Mouse (Mus musculus) WW6 (cell line): Measurements from ENCODE around the gene Dlx2.

ENCODE experiments used
- DNase-seq: peaks from one replicate; pipeline ENCODE4 v3.0.0-alpha.2; 2013; ENCODE audit warnings: low read depth, low spot score

Gene Dlx2

DNA sequence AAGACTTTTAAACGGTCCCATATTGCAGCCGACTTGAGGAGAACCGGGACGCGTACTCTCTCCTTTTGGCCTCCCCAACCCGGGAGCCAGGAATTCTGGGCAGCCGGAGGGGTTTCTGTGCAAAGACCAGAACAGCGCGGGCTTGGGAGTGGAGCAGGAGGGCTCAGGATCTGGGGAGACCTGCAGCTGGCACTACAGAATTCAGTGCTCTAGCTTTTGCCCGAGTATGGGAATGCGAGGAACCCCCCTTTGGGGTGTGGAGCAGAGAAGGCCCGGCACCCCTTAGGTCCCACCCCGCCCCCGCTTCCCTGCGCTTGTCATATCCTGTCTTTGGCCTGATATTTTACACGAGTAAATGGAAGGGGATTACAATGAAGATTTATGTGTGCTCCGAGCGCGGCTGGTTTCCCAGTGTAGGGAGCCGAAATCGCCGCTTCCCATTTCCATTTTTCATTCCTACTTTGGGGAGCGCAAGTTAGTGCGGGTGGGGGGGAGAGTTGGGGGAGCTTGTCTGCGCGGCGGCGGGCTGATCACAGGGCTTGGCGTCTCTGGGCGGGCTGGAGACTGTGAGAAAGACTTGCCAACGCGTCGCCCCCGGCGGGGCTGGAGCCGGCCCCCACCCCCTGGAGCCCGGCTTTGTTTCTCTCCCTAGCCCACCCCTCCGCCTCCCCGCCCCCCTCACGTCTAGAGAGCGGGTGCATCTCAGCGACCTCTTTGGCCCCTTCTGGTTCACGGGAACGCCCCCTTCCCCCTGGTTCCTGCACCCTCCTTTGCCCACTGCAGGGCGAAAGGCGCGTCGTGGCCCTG, 5.7 kb downstream of the Dlx2 start:
- DNase-seq = no peak

DNA sequence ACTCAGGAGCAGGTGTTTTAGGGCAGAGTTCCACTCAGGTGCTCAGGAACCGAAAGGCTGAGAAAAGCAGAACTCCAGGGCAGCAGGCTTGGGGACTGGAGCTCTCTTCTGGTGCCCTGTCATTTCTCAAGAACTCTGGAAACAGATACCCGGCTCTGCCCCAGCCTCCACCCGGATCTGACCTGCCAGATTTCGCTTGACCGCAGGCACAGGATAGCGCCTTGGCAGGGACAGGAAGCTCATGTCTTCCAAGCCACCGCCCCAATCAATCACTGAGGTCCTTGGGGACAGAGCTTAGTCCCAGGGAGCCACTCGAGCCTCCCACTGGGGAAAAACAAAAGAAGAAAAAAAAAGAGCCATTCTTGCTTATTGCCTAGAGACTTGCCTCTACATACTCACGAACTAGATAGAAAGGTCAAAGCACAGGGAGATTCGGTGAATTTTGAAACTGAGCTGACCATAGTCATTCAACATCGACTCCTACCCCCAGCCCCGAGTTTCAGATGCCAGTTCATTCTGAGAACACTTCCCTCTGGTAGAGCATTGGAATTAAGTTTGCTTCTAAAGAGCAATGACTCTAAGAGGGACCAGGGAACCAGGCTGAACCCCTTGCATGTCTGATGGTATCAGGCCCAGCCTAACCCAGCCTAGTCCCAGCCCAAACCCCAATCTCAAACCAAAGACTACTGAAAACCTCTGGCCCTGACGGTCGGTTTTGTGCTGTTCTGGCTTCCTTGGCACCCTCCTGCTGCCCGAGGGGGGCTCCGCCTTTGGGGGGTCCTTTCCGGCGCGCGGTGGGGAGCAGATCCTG, 12.1 kb downstream of the Dlx2 start:
- no peak for DNase-seq

DNA sequence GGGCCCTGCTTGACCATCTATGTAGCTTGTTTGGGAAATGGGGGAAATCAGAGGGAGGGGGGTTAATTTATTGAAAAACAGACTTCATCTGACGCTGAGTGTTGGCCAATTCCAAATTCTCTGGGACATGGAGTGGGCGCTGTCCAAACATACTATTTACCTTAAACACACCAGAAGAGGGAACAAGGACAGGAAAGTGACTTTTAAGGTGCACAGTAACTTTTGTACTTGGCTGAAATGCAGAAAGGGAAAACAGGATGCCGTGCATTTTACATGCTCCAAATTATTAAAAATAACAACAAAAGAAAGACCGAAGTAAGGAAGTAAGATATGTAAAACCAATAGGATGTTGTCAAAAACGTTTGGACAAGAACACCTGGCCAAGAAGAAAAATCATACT, 13.5 kb downstream of the Dlx2 start:
- DNase-seq = no peak

DNA sequence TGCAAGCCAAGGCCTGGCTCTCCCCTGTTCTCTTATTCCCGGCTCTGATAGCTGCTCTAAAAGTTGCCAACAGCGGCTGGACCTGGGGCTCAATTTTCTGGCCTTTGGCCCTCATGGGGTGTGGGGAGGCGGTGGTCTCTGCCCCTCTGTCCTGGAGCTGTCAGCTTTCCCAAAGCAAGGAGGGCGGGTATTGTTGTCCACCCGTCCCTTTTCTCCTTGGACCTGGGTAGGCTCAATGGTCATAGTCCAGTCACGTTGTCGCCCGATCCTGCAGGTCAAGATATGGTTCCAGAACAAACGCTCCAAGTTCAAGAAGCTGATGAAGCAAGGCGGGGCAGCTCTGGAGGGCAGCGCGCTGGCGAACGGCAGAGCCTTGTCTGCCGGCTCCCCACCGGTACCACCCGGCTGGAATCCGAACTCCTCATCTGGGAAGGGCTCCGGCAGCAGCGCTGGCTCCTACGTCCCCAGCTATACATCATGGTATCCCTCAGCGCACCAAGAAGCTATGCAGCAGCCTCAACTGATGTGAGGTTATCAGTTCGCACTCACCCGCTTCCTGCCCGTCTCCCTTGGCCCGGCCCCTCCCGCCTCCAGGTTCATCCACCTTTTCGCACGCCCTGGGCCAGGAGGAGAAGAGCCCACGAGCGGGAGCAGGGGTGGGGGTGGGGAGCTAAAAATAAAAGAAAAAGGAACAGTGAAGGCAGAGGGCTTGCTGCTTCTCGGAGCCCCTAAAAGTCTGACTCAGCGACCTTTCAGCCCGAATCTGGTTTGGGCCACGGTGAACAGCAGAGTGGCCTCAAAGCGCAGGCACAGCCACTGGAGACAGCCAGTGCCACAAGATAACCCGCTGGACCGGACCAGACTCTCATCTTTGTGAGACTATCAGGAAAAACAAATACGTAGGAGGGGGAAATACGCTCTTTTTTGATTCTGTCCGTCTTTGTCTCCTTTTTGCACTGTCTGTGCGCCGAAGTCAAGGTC, 14.3 kb downstream of the Dlx2 start:
- no peak for DNase-seq

DNA sequence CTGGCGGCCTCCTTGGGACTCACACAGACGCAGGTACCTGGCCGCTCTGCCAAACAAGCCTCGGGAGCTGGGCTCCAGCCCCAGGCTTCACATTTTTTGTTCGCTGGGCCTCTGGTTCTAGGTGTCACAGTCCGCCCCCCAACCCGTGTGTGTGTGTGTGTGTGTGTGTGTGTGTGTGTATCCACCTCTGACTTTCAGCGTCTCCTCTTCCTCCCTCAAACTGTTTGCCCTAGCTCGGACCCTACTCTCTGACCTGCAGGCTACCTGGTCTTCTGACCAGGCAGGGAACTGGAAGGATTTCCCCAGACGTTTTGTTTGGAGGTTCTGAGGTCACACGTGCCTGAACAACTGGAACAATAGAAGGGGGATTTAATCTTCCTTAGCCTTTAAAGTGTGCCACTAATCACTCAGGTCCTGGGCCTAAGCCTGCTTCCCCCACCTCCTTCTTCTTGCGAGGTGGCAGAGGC, 15.4 kb downstream of the Dlx2 start:
- no peak for DNase-seq

DNA sequence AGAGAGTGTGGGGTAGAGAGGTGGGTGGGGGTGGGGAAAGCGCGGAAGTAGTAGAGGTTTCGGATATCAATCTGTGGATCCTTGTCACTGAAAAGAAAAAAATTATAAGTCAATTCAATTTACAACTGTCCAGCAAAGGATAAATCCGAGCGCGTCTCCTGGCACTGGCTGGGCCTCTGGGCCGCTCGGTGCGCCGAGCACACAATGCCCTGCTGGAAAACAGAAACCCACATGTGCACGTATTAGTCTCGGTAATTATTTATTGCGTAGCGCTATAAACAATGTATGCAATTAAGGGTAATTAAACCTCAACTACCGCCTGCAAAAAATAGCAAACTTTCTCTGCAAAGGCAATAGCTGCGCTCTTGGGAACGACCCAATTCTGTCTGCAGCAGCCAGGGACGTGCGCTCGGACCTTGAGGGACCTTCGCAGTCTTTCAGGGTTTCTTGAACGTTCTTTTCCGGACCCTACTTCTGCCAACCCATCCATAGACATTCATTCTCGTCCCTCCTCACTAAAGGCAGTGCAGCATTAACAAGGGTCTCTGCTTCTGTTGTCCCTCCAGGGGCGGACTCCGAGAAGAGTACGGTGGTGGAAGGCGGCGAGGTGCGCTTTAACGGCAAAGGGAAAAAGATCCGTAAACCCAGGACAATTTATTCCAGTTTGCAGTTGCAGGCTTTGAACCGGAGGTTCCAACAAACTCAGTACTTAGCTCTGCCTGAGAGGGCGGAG, 16.0 kb downstream of the Dlx2 start:
- DNase-seq = no peak

DNA sequence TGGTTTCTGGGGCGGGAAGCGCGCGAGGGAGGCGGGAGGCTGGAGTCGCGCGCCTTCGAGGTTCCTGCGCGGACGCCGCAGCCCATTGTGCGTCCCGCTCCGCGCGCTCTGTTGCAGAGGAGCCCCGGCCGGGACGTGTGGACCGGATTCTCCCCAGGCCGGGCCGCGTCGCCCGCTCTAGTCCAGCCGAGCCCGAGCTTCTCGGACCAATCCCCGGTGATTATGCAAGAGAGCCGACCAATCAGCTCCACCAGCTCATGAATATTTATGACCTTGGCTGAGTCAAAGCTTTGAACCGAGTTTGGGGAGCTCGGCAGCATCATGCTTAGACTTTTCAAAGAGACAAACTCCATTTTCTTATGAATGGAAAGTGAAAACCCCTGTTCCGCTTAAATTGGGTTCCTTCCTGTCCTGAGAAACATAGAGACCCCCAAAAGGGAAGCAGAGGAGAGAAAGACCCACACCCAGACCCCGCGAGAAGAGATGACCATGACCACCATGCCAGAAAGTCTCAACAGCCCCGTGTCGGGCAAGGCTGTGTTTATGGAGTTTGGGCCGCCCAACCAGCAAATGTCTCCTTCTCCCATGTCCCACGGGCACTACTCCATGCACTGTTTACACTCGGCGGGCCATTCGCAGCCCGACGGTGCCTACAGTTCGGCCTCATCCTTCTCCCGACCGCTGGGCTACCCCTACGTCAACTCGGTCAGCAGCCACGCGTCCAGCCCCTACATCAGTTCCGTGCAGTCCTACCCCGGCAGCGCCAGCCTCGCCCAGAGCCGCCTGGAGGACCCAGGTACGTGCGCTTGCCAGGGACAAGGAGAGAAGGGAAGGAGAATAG, 16.8 kb downstream of the Dlx2 start:
- no peak for DNase-seq

DNA sequence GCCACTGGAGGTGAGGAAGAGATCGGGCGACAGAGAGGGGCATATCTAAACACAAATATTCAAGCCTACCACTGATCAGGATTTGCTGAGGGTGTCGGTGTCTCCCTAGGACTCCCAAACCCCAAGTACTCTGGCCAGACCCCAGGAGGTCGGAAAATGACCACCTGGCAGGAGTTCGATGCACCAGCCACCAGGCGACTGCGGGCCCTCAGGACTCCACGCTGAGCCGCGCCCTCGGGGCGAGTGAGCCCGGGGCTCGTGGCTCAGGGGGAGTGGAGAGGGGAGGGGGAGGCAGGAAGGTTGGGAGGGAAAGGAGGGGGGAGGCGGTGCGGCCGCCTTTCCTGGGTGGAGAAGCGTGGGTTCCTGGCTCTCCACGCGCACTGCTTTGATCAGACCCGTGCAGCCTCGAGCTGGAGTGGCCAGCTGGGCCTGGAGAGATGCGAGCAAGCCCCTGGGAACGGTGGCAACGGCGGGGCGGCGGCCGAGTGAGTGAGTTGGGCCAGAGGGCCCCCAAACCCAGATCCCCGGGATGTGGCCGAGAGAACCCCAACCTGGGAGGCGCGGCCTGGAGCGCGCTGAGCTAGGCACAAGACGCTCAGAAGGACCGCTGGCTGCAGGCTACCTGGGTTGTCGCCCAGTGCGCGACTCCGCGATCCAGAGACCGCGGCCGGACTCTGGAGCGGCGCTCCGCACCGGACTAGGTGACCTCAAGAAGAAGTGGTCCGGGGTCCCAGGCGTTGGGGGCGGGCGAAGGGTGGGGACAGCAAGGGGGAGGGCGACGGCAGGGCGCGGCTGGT, 17.6 kb downstream of the Dlx2 start:
- no peak for DNase-seq

DNA sequence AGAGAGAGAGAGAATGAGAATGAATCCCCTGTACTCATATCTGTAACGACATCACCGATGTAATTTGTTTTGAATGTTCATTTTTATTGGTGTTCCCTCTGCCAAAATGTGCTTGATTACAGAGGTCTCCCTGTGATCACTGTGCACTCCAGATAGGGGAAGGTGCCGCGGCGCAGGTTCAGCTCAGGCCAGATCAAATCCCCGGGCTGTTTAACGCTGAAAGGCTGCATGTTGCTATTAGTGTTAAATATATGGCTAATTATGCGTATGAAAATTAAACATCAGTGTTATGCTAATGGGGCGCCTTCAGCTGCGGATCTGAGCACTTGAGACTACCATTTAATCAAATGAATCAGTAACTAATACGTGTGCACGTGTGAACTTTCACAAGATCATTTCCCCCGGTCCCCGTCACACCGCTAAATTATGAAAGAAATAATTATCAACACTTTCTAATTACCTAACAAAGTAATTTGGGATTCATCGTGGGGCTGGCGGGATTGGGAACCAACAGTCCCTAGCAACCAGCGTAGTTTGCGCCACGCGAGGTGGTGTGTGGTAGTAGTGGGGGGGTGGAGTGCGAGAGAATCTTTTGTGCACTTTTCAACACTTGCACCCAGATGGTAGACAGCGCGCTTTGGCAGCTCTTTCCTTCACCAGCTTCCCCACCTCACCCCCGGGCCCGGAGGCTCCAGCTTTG, 18.4 kb downstream of the Dlx2 start, which contains the start of gene Dlx1:
Gene Dlx1 (plus strand): TSS at position 100 of the 700 bp plus-strand sequence.
- no peak for DNase-seq

DNA sequence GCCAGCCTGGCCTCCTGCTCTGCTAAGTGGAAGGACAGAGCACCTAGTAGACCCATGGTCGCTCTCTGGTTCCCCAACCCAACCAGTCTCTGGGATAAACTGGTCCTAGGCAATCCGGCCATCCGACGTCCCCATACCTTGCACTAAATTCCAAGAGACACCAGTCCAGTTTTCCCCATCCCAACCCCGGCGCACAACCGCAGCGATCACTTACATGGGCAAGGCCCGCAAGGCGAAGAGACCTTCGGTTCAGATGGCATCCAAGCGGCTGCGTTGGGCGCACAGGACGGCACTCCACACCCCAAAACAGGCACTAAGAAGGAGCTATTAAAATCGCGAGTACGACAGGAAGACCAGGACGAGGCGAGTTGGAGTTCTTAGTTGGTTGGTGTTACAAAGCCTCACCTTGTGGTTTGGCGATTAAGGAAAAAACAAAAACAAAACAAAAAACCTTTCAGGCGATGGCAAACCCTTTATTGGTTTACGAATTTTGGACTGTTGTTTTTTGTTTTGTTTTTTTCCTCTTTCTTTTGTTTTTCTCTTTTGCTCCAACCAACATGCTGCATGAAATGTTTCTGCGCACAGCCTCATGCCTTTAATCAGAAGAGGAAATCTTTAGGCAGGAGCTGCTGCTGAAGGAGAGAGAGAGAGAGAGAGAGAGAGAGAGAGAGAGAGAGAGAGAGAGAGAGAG, 19.1 kb downstream of the Dlx2 start:
- no peak for DNase-seq

DNA sequence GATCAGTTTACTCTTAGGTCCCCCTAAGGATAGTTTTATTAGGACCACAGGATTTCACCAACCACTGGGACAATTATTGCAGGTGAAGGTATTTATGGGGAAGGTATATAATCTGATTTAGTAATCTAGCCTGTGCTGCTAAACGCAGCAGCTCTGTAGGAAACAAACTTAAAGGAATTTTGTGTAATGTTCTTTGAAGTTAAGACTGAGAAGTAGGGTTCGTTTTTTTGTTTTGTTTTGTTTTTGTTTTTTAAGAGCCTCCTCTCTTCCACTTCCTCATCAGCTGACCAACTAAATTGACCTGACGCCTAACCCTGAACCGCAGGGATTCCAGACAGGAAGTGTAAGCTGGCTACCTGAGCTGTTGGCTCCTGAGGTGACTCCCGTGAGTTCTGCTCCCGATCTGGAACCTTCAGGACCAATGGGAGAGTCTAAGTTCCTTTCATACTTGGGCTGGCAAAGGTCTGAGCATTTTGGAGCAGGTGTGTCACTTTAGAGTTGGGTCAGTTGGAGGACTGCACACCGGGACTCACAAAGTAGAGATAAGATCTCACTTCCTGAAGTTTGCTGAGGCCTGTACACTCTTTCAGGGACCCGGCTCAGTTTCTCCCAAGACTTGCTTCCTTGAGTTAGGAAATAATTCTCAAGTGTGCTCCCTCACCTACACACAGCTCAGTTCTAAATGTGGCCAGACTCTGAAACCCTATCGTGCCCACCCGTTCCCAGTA, 19.8 kb downstream of the Dlx2 start:
- DNase-seq = no peak

DNA sequence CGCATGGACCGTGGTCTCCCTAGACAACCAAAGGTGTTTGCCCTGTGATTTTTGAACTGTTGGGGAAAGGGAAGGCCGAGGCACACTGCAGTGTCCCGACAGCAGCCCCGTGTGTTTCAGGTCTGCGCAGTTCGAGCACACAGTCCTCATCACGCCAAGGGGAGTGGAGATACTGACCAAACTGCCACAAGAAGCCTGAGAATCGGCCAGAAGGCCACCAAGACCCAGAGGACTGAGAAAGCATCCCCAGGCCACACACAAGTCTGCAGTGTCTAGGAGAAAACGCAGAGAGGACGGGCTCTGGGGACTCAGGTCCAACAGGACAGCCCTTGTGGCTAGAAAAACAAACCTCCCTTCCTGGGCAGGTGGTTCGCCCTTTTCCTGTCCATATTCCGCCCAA, 21.8 kb downstream of the Dlx2 start:
- no peak for DNase-seq

DNA sequence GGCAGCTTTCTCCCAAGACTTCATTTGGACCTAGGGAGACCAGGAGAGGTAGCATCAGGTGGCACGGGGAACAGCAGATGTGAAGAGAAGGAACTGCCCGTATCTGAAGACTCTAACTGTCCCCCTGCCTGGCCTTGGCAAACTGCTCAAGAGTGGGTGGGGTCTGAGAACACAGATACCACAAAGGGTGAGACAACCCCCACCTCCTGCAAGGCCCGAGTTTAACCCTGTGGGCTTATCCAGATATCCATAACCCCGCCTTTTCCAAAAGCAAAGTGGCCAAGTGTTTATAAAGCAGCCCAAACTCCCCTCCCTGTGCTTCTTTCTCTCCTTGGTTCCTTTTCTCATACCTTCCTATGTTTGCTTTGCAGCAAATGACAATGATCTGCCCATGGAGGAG, 23.1 kb downstream of the Dlx2 start:
- DNase-seq = no peak

DNA sequence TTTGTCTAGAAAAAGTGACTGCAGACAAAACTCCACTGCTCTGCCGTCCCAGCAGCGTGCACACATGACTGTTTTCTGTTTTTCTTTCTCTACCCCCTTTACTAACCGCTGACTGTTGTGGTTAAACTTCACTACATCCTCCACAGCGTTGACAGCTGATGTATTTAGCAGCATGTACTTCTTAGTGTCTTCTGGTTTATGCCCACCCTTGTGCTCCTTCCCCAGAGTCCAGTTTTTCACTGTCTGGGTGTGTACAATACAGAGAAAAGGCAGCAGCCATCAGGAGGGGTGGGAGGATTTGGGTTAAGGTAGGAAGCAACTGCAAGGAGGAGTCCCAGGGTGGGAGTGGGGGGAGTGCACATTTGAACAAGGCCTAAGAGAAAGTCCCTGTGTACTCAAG, 23.7 kb downstream of the Dlx2 start:
- DNase-seq = no peak

DNA sequence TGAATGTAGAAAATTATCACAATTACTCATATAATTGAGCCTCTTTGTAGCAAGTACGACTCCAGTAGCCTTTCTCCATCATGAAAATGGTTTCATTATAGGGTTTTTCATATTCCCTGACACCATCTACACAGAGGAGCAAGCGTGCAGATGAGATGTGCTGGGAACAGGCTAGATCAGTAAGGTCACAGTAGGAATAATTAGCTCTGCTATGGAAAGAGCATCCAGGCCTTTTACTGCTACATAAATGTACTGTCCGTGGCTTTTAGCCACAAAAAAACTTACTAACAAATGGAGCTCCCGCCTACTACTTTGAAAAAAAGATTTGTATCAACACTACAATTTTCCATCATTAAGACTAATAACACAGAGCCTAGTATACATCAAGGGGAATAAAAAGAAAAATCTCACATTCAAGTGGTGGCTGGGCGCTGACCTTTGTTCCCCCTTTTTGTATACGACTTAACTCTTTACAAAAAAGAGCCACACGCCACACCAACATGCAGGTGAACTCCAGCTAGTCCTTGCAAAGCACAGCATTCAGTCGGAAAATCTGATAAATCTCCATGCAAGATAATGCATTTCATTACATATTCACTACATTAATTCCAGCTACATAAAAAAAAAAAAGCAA, 29.0 kb downstream of the Dlx2 start:
- no peak for DNase-seq

DNA sequence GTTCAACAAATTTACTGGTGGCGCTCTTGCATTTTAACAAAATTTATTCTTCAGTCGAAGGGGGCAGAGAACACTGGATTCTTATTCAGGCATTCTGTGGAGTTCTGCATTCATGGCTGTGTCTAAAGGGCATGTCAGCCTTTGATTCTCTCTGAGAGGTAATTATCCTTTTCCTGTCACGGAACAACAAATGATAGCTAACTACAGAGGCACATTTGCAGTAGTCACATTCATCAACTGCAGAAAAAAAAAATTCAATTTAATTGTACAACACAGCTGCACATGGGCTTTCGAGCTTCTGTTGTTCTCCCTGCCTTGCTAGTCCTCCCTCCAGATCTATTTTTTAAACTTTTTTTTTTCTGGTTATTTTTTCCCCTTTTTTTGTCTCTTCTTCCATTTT, 29.6 kb downstream of the Dlx2 start:
- no peak for DNase-seq

DNA sequence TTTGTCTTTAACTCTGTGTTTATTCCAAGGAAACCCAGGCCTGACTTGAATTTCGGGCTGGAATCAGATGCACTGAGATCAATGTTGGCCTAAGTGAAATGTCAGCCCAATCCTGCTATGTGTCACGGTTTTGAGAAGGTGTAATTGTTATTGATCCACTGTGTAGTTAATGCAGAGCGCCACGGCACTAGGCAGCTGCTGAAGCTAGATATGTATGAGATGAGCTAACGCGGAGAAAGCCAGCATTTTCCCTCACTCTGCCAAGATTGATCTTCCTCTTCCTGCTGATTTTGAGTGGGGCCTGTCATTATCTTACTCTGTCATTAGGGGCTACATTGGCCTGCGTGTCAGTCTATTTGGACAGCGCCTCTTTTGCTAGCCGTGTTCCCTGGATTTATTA, 34.2 kb downstream of the Dlx2 start:
- no peak for DNase-seq
